In genomic region chr11:17546286-17546685, GRCm38 (mm10) we compare ENCODE assay signal across 23 mouse cellular contexts.
DNase-seq lines count a peak whose midpoint lies in the region; ATAC-seq and TF ChIP-seq lines count a peak whose summit lies in the region.
"Had no signal": no experiment of that assay in that cellular context is flagged by ENCODE, and none has a peak within 500 bp of the region (broad histone marks: within the 10 kb centered on the region; RNA-seq: fewer than 3 reads in every experiment).

No protein-coding gene starts in this region.

- no peak for TF ChIP-seq CTCF in lung, embryonic 14.5 days (IDR thresholded peaks at IDR 0.05; ENCODE audit: low read depth)

- no peak overlapping the region for H3K4me2 ChIP-seq in lung, embryonic 14.5 days
- H3K4me2 ChIP-seq: embryonic facial prominence, embryonic 12.5 days; embryonic facial prominence, embryonic 15.5 days; heart, embryonic 11.5 days; hindbrain, embryonic 12.5 days; hindbrain, embryonic 15.5 days had no signal

- H3K9ac ChIP-seq in lung, embryonic 14.5 days = no peak overlapping the region
- H3K9ac ChIP-seq: embryonic facial prominence, embryonic 12.5 days; embryonic facial prominence, embryonic 15.5 days; forebrain, postnatal 0 days; hindbrain, embryonic 12.5 days; hindbrain, embryonic 15.5 days had no signal

- DNase-seq in kidney, adult 9 months = peak; percentile 13
- DNase-seq in kidney, adult 8-10 months = no peak
- DNase-seq in kidney, postnatal 14 days = peak; percentile 34
- no peak for DNase-seq in kidney, adult 18-20 months
- peak; percentile 28 for DNase-seq in lung, embryonic 14.5 days
- no peak for DNase-seq in lung, postnatal 10 days
- DNase-seq: adrenal gland, adult 2 months; adrenal gland, postnatal 14 days; cerebellum, adult 11 months; cerebellum, adult 2 months; cerebellum, adult 9-11 months; cerebellum, postnatal 25 days; forebrain, postnatal 0 days; gastrocnemius, adult 2 months; gastrocnemius, postnatal 25 days; heart, adult 2 months had no signal

- no peak for ATAC-seq in lung, embryonic 14.5 days (ENCODE audit: insufficient read depth)
- ATAC-seq: CD4-positive, CD25-positive, alpha-beta regulatory T cell, adult 4 months; forebrain, embryonic 14.5 days; forebrain, postnatal 0 days had no signal

- no peaks in the 10 kb centered on the region for H3K4me1 ChIP-seq in lung, embryonic 14.5 days (ENCODE audit: insufficient read depth)
- H3K4me1 ChIP-seq: embryonic facial prominence, embryonic 12.5 days; embryonic facial prominence, embryonic 15.5 days; hindbrain, embryonic 12.5 days had no signal

- no peaks in the 10 kb centered on the region for H3K27me3 ChIP-seq in lung, embryonic 14.5 days (ENCODE audit: insufficient read depth, low read length)
- H3K27me3 ChIP-seq: embryonic facial prominence, embryonic 12.5 days; embryonic facial prominence, embryonic 15.5 days; hindbrain, embryonic 12.5 days; hindbrain, embryonic 15.5 days had no signal

- H3K27ac ChIP-seq in lung, embryonic 14.5 days (ENCODE audit: low read depth) = no peak overlapping the region
- H3K27ac ChIP-seq: embryonic facial prominence, embryonic 12.5 days; embryonic facial prominence, embryonic 15.5 days; gastrocnemius, adult 2 months; heart, adult 2 months; hindbrain, embryonic 12.5 days; hindbrain, embryonic 15.5 days had no signal

- no peaks in the 10 kb centered on the region for H3K36me3 ChIP-seq in lung, embryonic 14.5 days (ENCODE audit: insufficient read depth)
- H3K36me3 ChIP-seq: embryonic facial prominence, embryonic 12.5 days; embryonic facial prominence, embryonic 15.5 days; hindbrain, embryonic 12.5 days; hindbrain, embryonic 15.5 days had no signal

- H3K9me3 ChIP-seq in lung, embryonic 14.5 days (ENCODE audit: low read depth, low read length) = no peaks in the 10 kb centered on the region
- H3K9me3 ChIP-seq: embryonic facial prominence, embryonic 12.5 days; embryonic facial prominence, embryonic 15.5 days; hindbrain, embryonic 12.5 days; hindbrain, embryonic 15.5 days had no signal

- H3K4me3 ChIP-seq in lung, embryonic 14.5 days (ENCODE audit: low read depth, low read length) = no peak overlapping the region
- H3K4me3 ChIP-seq: embryonic facial prominence, embryonic 12.5 days; embryonic facial prominence, embryonic 15.5 days; gastrocnemius, adult 2 months; heart, adult 2 months; hindbrain, embryonic 12.5 days; hindbrain, embryonic 15.5 days had no signal

Comparison
In these comparisons a context has a peak if more than half of its experiments do, and no peak if none do; other contexts are left out.
1. DNase-seq: peak in kidney, adult 9 months (single experiment), kidney, postnatal 14 days (single experiment) and lung, embryonic 14.5 days (single experiment); none in kidney, adult 8-10 months (0 of 2), kidney, adult 18-20 months (single experiment) and lung, postnatal 10 days (single experiment).